Mouse (Mus musculus) gastrocnemius, adult 2 months (tissue): Measurements from ENCODE around the gene Wdr90. TPM values are rescaled to one million over a fixed set of nuclear protein-coding genes. Genes with fewer than 3 reads are reported as not detected.

Experiments used
- DNase-seq: peaks from one replicate; pipeline ENCODE4 v3.0.0; 2022
- H3K27ac ChIP-seq: fragments of 200-600 bp; 2 replicates; pipeline ENCODE4 v1.8.1; 2022; ENCODE audit warnings: mild to moderate bottlenecking
- H3K4me3 ChIP-seq: fragments of 200-600 bp; 2 replicates; pipeline ENCODE4 v1.8.1; 2022; ENCODE audit warnings: mild to moderate bottlenecking, moderate library complexity
- CTCF ChIP-seq: fragments of 200-600 bp; IDR thresholded peaks from 2 replicates; pipeline ENCODE4 v1.8.1; 2022; ENCODE audit warnings: antibody characterized with exemption, mild to moderate bottlenecking, moderate library complexity
- intact Hi-C: fragments of 180-260 bp; cut with DNase I; formaldehyde crosslinking; loops from one replicate; pipeline ENCODE4 v1.15.1; 2025
- total RNA-seq, 2 experiments: library from RNA; stranded (reverse); gene quantifications; 2 replicates each; pipeline ENCODE4 v1.2.3; 2021

Wdr90 gene
- total RNA-seq, 2 experiments from 2014 or later: 0.66 to 1.0 TPM

GRCm38 (mm10) chr17:25883268-25883667, 22.0 kb upstream of the Wdr90 start:
- no peak overlapping the region for H3K27ac ChIP-seq
- TF ChIP-seq CTCF: no peak
- no peak overlapping the region for H3K4me3 ChIP-seq
- no peak for DNase-seq
- intact Hi-C loops: no loop called here

- TF ChIP-seq CTCF: no peak
- DNase-seq: no peak
- Histone ChIP-seq H3K4me3 (no peak overlapping the region), H3K27ac (no peak overlapping the region)
- intact Hi-C loops: no loop called here
These were observed 21.0 kb upstream of the Wdr90 start for GRCm38 (mm10) chr17:25882306-25882705.

GRCm38 (mm10) chr17:25881691-25882090, 20.4 kb upstream of the Wdr90 start:
- no peak for TF ChIP-seq CTCF
- intact Hi-C loops: no loop called here
- Histone ChIP-seq H3K4me3 (no peak overlapping the region), H3K27ac (no peak overlapping the region)
- no peak for DNase-seq

GRCm38 (mm10) chr17:25880913-25881641, 19.8 kb upstream of the Wdr90 start:
- Histone ChIP-seq H3K4me3 (no peak overlapping the region), H3K27ac (no peak overlapping the region)
- DNase-seq: no peak
- intact Hi-C loops: no loop called here
- no peak for TF ChIP-seq CTCF

GRCm38 (mm10) chr17:25880196-25880910, 19.1 kb upstream of the Wdr90 start, which contains the start of gene Wfikkn1:
Wfikkn1 (minus strand) TSS chr17:25880858.
- intact Hi-C loops: no loop called here

GRCm38 (mm10) chr17:25879750-25880149, 18.4 kb upstream of the Wdr90 start:
- H3K4me3 ChIP-seq: no peak overlapping the region
- TF ChIP-seq CTCF: no peak
- intact Hi-C loops: loop anchor here (5.0 kb wide), 1 partner anchor 38 kb away; the partner anchor contains the start of gene Rab40c
- no peak for DNase-seq
- H3K27ac ChIP-seq: no peak overlapping the region

More at GRCm38 (mm10) chr17:25880196-25880910, 19.1 kb upstream of the Wdr90 start, which contains the start of gene Wfikkn1:
- Histone ChIP-seq H3K4me3 (no peak within 1 kb of the TSS), H3K27ac (no peak within 1 kb of the TSS)
- no peak for TF ChIP-seq CTCF
- no peak for DNase-seq

GRCm38 (mm10) chr17:25879261-25879660, 18.0 kb upstream of the Wdr90 start:
- DNase-seq: no peak
- Histone ChIP-seq H3K27ac (no peak overlapping the region), H3K4me3 (no peak overlapping the region)
- TF ChIP-seq CTCF: peak; percentile 56
- intact Hi-C loops: loop anchor here (5.0 kb wide), 1 partner anchor 38 kb away; the partner anchor contains the start of gene Rab40c

- H3K27ac ChIP-seq: no peak overlapping the region
- TF ChIP-seq CTCF: no peak
- intact Hi-C loops: loop anchor here (5.0 kb wide), 1 partner anchor 39 kb away; the partner anchor contains the start of gene Rab40c
- no peak for DNase-seq
- no peak overlapping the region for H3K4me3 ChIP-seq
These were observed 17.4 kb upstream of the Wdr90 start for GRCm38 (mm10) chr17:25878611-25879180.

- no peak overlapping the region for H3K4me3 ChIP-seq
- no peak for TF ChIP-seq CTCF
- intact Hi-C loops: loop anchor here (5.0 kb wide), 1 partner anchor 39 kb away; the partner anchor contains the start of gene Rab40c
- no peak overlapping the region for H3K27ac ChIP-seq
- DNase-seq: no peak
These were observed 16.7 kb upstream of the Wdr90 start for GRCm38 (mm10) chr17:25877741-25878610.

GRCm38 (mm10) chr17:25877025-25877424, 15.7 kb upstream of the Wdr90 start:
- no peak for TF ChIP-seq CTCF
- no peak for DNase-seq
- Histone ChIP-seq H3K27ac (no peak overlapping the region), H3K4me3 (no peak overlapping the region)
- intact Hi-C loops: loop anchor here (5.0 kb wide), 1 partner anchor 40 kb away; the partner anchor contains the start of gene Rab40c

GRCm38 (mm10) chr17:25876347-25876915, 15.1 kb upstream of the Wdr90 start:
- no peak for DNase-seq
- intact Hi-C loops: loop anchor here (5.0 kb wide), 1 partner anchor 41 kb away; the partner anchor contains the start of gene Rab40c
- Histone ChIP-seq H3K4me3 (peak overlapping the region; percentile 79), H3K27ac (no peak overlapping the region)
- TF ChIP-seq CTCF: no peak
